Mouse (Mus musculus): Measurements from ENCODE around the gene Fam107b.

The Fam107b gene

DNA sequence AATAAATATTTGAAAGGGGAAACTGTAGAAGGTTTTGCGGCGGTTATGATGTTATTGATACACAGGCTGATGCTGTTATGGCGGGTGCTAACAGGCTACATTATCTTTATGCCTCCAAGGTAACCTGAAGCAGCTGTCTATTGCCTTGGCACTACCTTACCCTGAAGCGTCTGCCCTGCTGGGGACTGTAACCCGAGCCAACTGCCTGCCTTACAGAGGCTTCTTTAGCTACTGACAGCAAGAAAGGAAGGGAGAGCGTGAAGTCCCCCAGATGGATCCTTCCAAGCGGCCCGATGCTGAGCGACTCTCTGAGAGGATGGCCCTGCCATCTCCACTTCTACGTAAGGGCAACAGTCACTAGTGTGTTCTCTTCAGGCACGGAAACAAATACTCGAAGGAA is at the start of gene Fam107b:
TSS of gene Fam107b (plus strand) at position 303 of the 400 bp plus-strand sequence.
- no peak for DNase-seq (ENCODE audit: low spot score)

DNA sequence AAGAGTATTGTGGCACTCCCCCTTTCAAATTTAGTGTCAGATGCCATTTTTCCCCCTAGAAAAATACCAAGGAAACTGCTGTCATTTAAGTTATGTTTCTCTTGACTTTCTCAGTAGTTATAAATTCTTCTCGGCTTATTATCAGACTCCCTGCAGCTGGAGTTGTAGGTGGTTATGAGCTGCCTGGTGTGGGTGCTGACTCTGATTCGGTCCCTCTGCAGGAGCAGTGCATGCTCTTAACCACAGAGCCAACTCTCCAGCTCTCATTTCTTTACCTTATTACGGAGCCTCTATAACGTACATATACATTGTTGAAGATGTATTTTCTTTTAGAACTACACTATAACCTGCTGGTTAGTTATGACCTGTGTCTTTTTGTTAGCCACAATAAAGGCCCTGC is 47.7 kb upstream of the Fam107b start:
- DNase-seq (ENCODE audit: low spot score) = no peak

DNA sequence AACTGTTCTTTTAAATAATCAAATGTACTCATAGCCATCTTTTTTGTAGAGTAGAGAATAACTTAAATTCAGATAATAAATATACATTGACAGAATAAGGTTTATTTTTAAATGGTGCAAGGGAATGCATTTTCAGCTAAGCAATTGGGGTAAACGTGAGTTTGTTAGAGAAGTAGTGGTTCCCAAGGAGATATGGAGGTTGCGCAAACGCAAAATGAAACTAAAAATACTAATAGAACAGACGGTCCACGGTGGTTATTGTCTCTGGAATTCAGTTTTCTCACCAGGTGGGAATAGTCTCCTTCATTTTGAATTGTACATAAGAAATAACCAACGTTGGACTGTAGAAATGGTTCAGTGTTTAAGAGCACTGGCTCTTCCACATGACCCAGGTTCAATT is 44.0 kb upstream of the Fam107b start:
- no peak for DNase-seq (ENCODE audit: low spot score)

DNA sequence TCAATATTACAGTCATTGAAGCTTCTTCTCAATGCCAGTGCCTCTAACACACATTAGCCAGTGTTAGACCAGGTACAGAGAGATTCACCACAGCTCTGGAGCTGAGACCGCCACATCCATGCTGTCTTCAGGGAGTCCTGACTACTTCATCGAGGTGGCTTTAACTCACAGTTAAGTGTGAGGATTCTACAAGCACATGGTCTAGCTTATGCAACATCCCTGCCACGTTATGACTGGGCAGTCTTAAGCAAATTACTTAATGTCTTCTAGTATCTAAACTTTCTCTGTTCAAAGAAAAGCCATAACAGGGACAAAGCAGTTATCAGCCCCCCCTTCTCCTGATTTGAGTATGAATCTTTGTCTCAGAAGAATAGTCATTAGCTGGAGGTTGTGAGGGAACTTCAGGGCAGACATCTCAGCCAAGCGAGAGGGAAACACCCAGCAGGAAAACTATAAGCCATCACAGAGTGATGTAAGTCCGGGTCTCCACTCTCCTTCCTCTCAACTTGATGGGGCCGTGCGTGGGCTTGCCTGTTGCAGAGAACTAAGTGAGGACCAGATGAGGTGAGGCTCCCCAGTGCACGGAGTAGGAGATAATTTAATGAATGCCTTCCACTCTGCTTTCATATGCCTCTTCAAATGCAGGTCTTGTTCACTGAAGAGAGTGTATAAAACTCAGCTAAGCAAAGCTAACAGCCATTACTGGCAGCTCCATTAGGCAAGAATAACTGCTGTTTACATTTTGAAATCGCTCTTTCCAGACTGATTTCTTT is 28.8 kb upstream of the Fam107b start:
- no peak for DNase-seq (ENCODE audit: low spot score)

DNA sequence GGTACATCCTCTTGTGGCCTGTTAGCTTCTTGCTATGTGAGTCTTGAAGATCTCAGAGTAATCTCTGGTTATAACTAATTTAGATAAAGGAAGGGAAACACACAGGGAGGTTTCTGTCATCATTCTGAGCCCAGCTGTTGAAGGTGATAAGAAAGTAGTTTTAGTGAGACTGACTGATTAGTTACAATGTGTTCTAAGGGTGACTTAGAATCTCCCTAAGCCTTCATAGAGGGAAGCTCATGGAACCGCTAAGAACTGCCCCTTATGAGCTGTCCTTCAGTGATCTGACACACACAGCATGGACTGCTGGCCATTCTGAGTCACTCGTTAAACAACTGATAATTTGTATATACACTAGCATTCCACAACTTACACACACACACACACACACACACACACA is 24.2 kb upstream of the Fam107b start:
- no peak for DNase-seq (ENCODE audit: low spot score)

GRCm38 (mm10) chr2:3546588-3546987 is 23.7 kb upstream of the Fam107b start:
- DNase-seq (ENCODE audit: low spot score) = peak; percentile 71

- no peak for DNase-seq (ENCODE audit: low spot score)
Measured at GRCm38 (mm10) chr2:3570606-3571005, 318 bp downstream of the Fam107b start.

DNA sequence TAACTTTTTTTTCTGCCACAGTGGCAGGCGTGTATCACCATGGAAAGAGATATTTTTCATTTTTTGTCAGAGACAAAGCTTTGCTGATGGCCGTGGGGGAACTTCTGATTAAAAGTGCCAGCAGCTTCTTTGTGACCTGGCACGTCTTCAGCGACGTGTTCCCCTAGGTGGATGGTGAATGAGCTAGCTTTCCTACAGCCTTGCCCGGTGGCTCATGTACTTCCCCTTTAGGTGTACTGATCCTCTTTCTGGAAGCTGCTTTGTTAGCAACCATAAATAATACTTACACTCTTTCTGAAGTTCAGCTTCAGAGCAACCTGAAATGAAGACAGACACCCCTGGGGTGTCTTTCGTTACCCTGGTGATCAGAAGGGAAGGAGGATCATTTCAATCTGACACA is 3.6 kb downstream of the Fam107b start:
- no peak for DNase-seq (ENCODE audit: low spot score)

DNA sequence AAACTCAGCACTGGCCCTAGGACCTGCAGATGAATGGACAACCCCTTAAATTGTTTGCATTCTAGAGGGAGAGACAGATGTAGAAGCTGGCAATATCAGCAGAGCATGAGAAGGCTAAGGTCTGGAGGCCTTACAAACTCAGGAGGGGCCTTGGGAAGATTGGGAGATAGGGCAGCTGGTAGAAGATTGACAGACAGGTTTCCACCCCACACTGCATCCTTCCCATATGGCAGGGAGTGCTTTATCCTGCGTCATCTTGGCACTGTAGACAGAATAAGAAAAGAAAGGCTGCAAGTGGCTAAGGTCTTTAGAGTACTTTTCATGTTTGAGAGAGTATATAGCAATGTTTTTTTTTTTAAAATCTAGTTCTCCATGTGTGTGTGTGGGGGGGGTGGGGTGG is 4.9 kb downstream of the Fam107b start:
- no peak for DNase-seq (ENCODE audit: low spot score)

GRCm38 (mm10) chr2:3576346-3576745 is 6.1 kb downstream of the Fam107b start:
- no peak for DNase-seq (ENCODE audit: low spot score)

- DNase-seq (ENCODE audit: low spot score) = no peak
Measured at GRCm38 (mm10) chr2:3577216-3577615, 6.9 kb downstream of the Fam107b start.

DNA sequence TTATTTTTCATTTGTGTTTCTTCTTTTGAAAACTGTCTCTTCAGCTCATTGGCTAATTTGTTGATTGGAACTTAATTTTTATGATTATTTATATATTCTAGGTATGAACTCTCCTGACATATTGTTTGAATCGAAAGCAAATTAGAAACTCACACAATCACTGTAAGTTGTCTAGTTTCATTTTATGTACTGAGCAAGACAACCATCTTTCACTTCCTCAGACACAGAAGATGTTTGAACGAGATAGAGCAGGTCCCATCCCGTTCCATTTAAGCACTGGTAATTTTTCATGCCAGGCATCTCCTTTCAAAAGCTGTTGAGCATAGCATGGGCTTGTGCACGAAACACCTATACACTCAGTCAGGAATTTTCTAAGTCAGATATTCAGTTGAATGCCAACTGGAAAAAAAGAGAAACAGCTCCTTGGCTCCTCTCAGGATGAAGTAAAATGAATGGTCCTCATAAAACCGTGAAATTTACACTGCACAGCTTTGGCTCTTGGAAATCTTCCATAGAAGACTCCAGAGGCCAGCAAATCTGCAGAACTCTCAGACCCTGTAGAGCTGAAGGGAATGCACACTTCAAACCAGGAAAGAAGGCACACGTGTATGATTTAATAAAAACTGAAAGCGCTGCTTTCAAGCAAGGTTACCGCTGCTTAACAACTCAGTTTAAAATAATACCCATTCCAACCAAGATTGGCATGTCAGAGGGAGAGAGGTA is 8.1 kb downstream of the Fam107b start:
- DNase-seq (ENCODE audit: low spot score) = no peak

GRCm38 (mm10) chr2:3579316-3579902 is 9.1 kb downstream of the Fam107b start:
- DNase-seq (ENCODE audit: low spot score) = peak; percentile 4

DNA sequence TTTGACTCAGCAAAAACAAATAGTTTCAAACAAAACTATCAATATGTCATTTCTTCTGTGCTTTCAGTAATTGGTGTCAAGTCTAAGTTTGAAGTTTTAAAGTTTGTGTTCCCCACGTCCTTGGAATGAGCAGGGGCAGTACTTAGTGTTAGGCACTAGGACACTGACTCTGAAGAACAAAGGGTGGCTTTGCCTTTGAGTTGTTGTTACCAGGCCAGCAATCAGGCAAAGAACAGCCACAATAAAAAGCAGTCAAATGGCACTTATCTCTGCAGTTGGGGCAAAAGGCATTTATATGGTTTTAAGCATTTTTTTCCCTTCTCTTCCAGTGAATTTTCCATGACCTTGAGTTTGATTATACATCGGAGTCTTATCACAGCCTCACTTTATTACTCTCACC is 12.5 kb downstream of the Fam107b start:
- DNase-seq (ENCODE audit: low spot score) = no peak

DNA sequence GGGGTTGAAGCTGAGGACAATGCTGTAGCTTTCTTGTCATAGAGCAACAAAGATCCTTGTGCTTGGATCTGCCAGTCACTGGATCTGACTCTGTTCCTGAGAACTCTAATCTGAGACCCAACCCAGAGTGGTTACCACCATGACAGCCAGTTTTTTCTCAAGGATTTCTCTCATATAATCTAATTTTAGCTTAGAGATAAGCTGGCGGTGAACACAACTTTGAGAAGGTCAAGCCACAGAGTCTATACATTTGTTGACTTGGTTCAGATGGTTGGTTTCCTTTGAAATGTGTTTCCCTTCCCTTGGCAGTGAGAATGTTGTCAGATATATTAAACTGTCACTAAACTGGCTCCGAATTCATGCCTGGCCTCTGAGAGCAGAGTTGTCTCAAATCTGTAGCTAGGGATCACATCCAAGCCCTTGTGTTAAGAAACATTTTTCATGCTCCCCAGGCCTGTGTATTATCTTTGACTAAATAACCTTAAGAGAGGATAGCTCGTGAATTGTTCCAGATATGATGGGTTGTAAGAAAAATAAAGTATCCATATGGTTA is 15.0 kb downstream of the Fam107b start:
- DNase-seq (ENCODE audit: low spot score) = no peak

- DNase-seq (ENCODE audit: low spot score) = no peak
Measured at GRCm38 (mm10) chr2:3590086-3590915, 20.0 kb downstream of the Fam107b start.

- no peak for DNase-seq (ENCODE audit: low spot score)
Measured at GRCm38 (mm10) chr2:3590916-3591197, 20.6 kb downstream of the Fam107b start.

GRCm38 (mm10) chr2:3594663-3595318 is 24.5 kb downstream of the Fam107b start:
- DNase-seq (ENCODE audit: low spot score) = no peak

GRCm38 (mm10) chr2:3600421-3600820 is 30.1 kb downstream of the Fam107b start:
- DNase-seq (ENCODE audit: low spot score) = no peak

GRCm38 (mm10) chr2:3602599-3602998 is 32.3 kb downstream of the Fam107b start:
- DNase-seq (ENCODE audit: low spot score) = no peak

DNA sequence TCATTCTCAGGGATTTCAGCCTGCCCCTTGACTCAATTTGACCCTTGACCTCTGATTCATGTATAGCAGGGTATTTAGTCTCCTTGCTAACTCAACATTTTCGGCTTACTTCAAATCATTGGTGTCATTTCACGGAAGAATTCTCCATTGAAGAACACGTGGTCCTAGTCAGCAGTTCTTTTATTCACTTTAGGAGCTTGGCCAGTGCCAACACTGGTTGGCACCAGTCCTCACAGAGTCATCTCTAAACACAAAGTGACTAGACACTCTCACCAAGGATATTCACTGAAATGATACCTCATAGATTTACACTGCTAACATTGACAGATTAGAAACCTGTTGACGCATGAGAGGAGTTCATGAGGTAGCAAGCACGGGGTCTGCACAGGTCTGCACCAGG is 32.9 kb downstream of the Fam107b start:
- no peak for DNase-seq (ENCODE audit: low spot score)
